Mouse (Mus musculus) frontal cortex, postnatal 36 days (tissue): ENCODE measurements at regions not wholly inside any gene's neighbourhood (a gene's known extent, or its start where the extent isn't known, plus 50 kb on each side); places are given as distances from the start of the nearest gene placed in this dataset.

Experiments used
- DNase-seq, 2 experiments: peaks; one replicate each; pipeline ENCODE4 v3.0.0; 2022; ENCODE audit warnings: low spot score in 2 of 2

- DNase-seq: no peak
These were observed 65.2 kb upstream of the Fbxl4 start for GRCm38 (mm10) chr4:22292169-22292568.

GRCm38 (mm10) chr4:22300206-22300605 lies 57.1 kb upstream of the Fbxl4 start:
- no peak for DNase-seq

DNA sequence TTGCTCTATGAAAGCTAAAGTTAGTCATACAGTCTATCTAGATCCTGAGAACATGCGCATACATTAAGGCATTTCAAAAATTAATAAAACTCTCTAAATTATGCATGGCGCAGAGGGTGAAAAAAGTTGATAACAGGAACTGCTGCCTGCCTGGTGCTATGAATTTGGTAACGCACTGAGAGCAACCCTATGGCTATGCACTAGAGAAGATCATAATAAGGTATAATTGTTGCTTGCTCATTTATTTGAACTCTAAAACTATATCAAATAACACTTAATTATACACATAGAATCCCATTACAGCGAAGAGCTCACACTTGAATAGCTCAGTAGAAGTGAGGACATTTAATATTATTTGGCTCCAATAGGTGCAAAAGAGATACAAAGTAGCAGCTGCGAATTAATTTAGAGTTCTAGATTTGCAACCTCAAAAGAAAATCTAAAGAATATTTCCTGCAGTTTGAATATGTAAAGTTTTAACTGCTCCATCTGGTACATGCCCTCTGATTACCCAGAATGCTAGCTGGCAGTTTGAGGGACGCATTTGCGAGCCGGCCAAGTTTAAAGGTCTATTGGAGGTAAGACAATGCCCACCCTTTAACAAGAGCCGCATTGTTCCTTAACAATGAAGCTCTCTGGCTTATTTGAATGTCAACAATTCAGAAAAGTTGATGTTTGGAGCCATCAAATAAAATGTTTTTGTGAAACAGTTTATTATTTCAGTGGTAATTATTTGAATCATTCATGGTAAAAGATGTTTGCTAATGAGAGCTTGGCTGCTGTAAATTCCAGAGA lies 56.0 kb upstream of the Fbxl4 start:
- peak in 1 of 2 experiments; percentile 14 for DNase-seq

DNA sequence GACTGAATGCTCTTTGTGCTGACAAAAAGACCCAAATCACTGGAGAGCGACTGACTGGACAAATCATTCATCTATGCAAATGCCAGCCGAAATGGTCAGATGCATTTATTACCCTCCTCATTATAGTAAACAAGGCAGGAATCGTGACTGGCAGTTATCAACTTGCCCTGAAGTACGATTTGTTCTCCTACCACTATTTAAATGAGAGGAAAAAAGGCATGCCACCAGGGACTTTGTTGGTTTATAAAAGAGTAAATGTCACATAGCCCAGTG lies 55.5 kb upstream of the Fbxl4 start:
- DNase-seq: peak in 1 of 2 experiments; percentile 3

GRCm38 (mm10) chr4:22302262-22302661 lies 55.1 kb upstream of the Fbxl4 start:
- DNase-seq: no peak
